Mouse (Mus musculus) hindbrain, embryonic 15.5 days (tissue): ENCODE measurements around the gene Plcb3. TPM values are rescaled to one million over a fixed set of nuclear protein-coding genes. Genes with fewer than 3 reads are reported as not detected.

Experiments used
- ATAC-seq: fragments of 200-750 bp; cut with Nextera tagmentation; 2 replicates; pipeline ENCODE4 v1.8.0; 2017; ENCODE audit warnings: low read depth, moderate number of reproducible peaks, moderate TSS enrichment; ENCODE audit not compliant: low FRiP score
- H3K27ac ChIP-seq: fragments of 300-500 bp; sonication (generic); replicated peaks from 2 replicates; pipeline ENCODE4 v1.5.1; 2015; ENCODE audit warnings: mild to moderate bottlenecking, inconsistent platforms
- H3K27me3 ChIP-seq: fragments of 300-500 bp; sonication (generic); 2 replicates; pipeline ENCODE4 v1.6.1; 2015; ENCODE audit warnings: control low read depth, inconsistent platforms
- H3K36me3 ChIP-seq: fragments of 300-500 bp; sonication (generic); 2 replicates; pipeline ENCODE4 v1.6.1; 2015; ENCODE audit warnings: control low read depth, inconsistent platforms
- H3K4me1 ChIP-seq: fragments of 300-500 bp; sonication (generic); replicated peaks from 2 replicates; pipeline ENCODE4 v1.6.1; 2015; ENCODE audit warnings: control low read depth, inconsistent platforms
- H3K4me2 ChIP-seq: fragments of 300-500 bp; sonication (generic); 2 replicates; pipeline ENCODE4 v1.6.1; 2015; ENCODE audit warnings: moderate library complexity, mild to moderate bottlenecking, inconsistent platforms
- H3K4me3 ChIP-seq: fragments of 300-500 bp; sonication (generic); 2 replicates; pipeline ENCODE4 v1.5.1; 2015; ENCODE audit warnings: mild to moderate bottlenecking, inconsistent platforms
- H3K9ac ChIP-seq: fragments of 300-500 bp; sonication (generic); 2 replicates; pipeline ENCODE4 v1.6.1; 2015; ENCODE audit warnings: inconsistent platforms
- H3K9me3 ChIP-seq: fragments of 300-500 bp; sonication (generic); 2 replicates; pipeline ENCODE4 v1.6.1; 2016; ENCODE audit warnings: control low read depth, inconsistent platforms
- WGBS: fragments of 180-500 bp; shearing (Covaris S2); methylation state at CpG from one replicate; pipeline ENCODE4 v1.1.7; 2015; 5-methylcytosine and 5-hydroxymethylcytosine counted together
- polyA plus RNA-seq: library from polyadenylated mRNA; unstranded; fragments of >200 nt; fragmentation: Nextera tagmentation; extraction: Ambion mirVana; gene quantifications from 2 replicates; pipeline ENCODE4 v1.2.1, GENCODE M21; 2015

The Plcb3 gene
- polyA plus RNA-seq, 1 experiment from 2014 or later: 13.6 TPM

- H3K9ac ChIP-seq: no peak overlapping the region
- H3K4me3 ChIP-seq: no peak overlapping the region
- peaks cover 82% of the 10 kb centered on the region for H3K27me3 ChIP-seq
- peaks cover 25% of the 10 kb centered on the region for H3K4me1 ChIP-seq
- H3K4me2 ChIP-seq: no peak overlapping the region
- H3K27ac ChIP-seq: no peak overlapping the region
- H3K9me3 ChIP-seq: no peaks in the 10 kb centered on the region
- ATAC-seq: no peak
- WGBS: 11% methylated on average over 1 of the region's 2 CpGs
- no peaks in the 10 kb centered on the region for H3K36me3 ChIP-seq
Observed at GRCm38 (mm10) chr19:6931002-6931401, 45.3 kb downstream of the Plcb3 start.

GRCm38 (mm10) chr19:6928080-6928479 lies 48.2 kb downstream of the Plcb3 start:
- Histone ChIP-seq H3K27ac (no peak overlapping the region), H3K4me3 (no peak overlapping the region), H3K4me1 (peaks cover 23% of the 10 kb centered on the region), H3K9me3 (no peaks in the 10 kb centered on the region), H3K36me3 (no peaks in the 10 kb centered on the region), H3K9ac (no peak overlapping the region), H3K27me3 (peaks cover 91% of the 10 kb centered on the region), H3K4me2 (no peak overlapping the region)
- WGBS: 14% methylated on average over 9 of the region's 9 CpGs
- no peak for ATAC-seq

- H3K4me2 ChIP-seq: peak overlapping the region; percentile 43
- 12% methylated on average over 26 of the region's 26 CpGs for WGBS
- no peak for ATAC-seq
Observed at GRCm38 (mm10) chr19:6926559-6927255, 49.6 kb downstream of the Plcb3 start.

GRCm38 (mm10) chr19:6925611-6926329 lies 50.5 kb downstream of the Plcb3 start:
- Histone ChIP-seq H3K4me1 (peaks cover 35% of the 10 kb centered on the region), H3K4me2 (no peak overlapping the region), H3K9ac (no peak overlapping the region), H3K27ac (no peak overlapping the region), H3K27me3 (peaks cover 74% of the 10 kb centered on the region), H3K4me3 (no peak overlapping the region), H3K36me3 (no peaks in the 10 kb centered on the region), H3K9me3 (no peaks in the 10 kb centered on the region)
- ATAC-seq: no peak
- WGBS: 6% methylated on average over 35 of the region's 40 CpGs

More at GRCm38 (mm10) chr19:6926559-6927255, 49.6 kb downstream of the Plcb3 start:
- H3K27ac ChIP-seq: no peak overlapping the region
- no peak overlapping the region for H3K9ac ChIP-seq
- peaks cover 31% of the 10 kb centered on the region for H3K4me1 ChIP-seq
- no peaks in the 10 kb centered on the region for H3K36me3 ChIP-seq
- peaks cover 79% of the 10 kb centered on the region for H3K27me3 ChIP-seq
- no peaks in the 10 kb centered on the region for H3K9me3 ChIP-seq
- peak overlapping the region; percentile 17; the same call in 1 of the 2 replicates for H3K4me3 ChIP-seq

- Histone ChIP-seq H3K4me3 (0 out of 2 replicates have a peak within 1 kb of the TSS, but pooled peaks have one; percentile 13), H3K27me3 (peaks cover 69% of the 10 kb centered on the region), H3K27ac (no peak within 1 kb of the TSS), H3K4me2 (peak within 1 kb of the TSS; percentile 31), H3K9ac (no peak within 1 kb of the TSS), H3K4me1 (peaks cover 40% of the 10 kb centered on the region), H3K9me3 (no peaks in the 10 kb centered on the region), H3K36me3 (no peaks in the 10 kb centered on the region)
- WGBS: 4% methylated on average over 9 of the region's 9 CpGs
- ATAC-seq: no peak
Observed at GRCm38 (mm10) chr19:6925307-6925573, 51.0 kb downstream of the Plcb3 start, which contains the start of gene Catsperz. Gene Catsperz, minus strand, starts transcription at chr19:6925380.

GRCm38 (mm10) chr19:6924461-6925306 lies 51.6 kb downstream of the Plcb3 start:
- no peak for ATAC-seq
- Histone ChIP-seq H3K4me2 (peak overlapping the region; percentile 31), H3K27ac (no peak overlapping the region), H3K36me3 (no peaks in the 10 kb centered on the region), H3K4me3 (0 out of 2 replicates have a peak overlapping the region, but pooled peaks have one; percentile 13), H3K27me3 (peaks cover 65% of the 10 kb centered on the region), H3K9ac (no peak overlapping the region), H3K9me3 (no peaks in the 10 kb centered on the region), H3K4me1 (peaks cover 46% of the 10 kb centered on the region)
- 3% methylated on average over 39 of the region's 39 CpGs for WGBS

GRCm38 (mm10) chr19:6922901-6923735 lies 53.2 kb downstream of the Plcb3 start:
- H3K9me3 ChIP-seq: no peaks in the 10 kb centered on the region
- H3K9ac ChIP-seq: no peak overlapping the region
- no peaks in the 10 kb centered on the region for H3K36me3 ChIP-seq
- peak overlapping the region; percentile 91 for H3K4me2 ChIP-seq
- WGBS: 54% methylated on average over 6 of the region's 6 CpGs
- H3K27ac ChIP-seq: no peak overlapping the region
- no peak for ATAC-seq
- peaks cover 53% of the 10 kb centered on the region for H3K4me1 ChIP-seq
- H3K4me3 ChIP-seq: peak overlapping the region; percentile 74; the same call in 1 of the 2 replicates
- H3K27me3 ChIP-seq: peaks cover 51% of the 10 kb centered on the region

GRCm38 (mm10) chr19:6921647-6922567 lies 54.4 kb downstream of the Plcb3 start, which contains the start of gene Esrra:
Gene Esrra, minus strand, starts transcription at chr19:6921813.
- peak; percentile 96 for ATAC-seq
- Histone ChIP-seq H3K36me3 (no peaks in the 10 kb centered on the region), H3K27me3 (peaks cover 39% of the 10 kb centered on the region), H3K27ac (peak within 1 kb of the TSS; percentile 86), H3K4me1 (peaks cover 52% of the 10 kb centered on the region), H3K9me3 (no peaks in the 10 kb centered on the region), H3K9ac (peak within 1 kb of the TSS; percentile 79), H3K4me2 (peak within 1 kb of the TSS; percentile 91), H3K4me3 (peak within 1 kb of the TSS; percentile 74)
- under 1% methylated on average over 54 of the region's 66 CpGs for WGBS

GRCm38 (mm10) chr19:6920741-6921636 lies 55.3 kb downstream of the Plcb3 start:
- Histone ChIP-seq H3K27me3 (peaks cover 30% of the 10 kb centered on the region), H3K4me1 (peaks cover 46% of the 10 kb centered on the region), H3K9me3 (no peaks in the 10 kb centered on the region), H3K36me3 (no peaks in the 10 kb centered on the region), H3K9ac (peak overlapping the region; percentile 79), H3K4me2 (peak overlapping the region; percentile 91), H3K27ac (peak overlapping the region; percentile 86), H3K4me3 (peak overlapping the region; percentile 74)
- under 1% methylated on average over 45 of the region's 48 CpGs for WGBS
- ATAC-seq: peak; percentile 5; the same call in 1 of the 2 replicates
